Mouse (Mus musculus): ENCODE measurements around the gene Slc38a11. TPM values are rescaled to one million over a fixed set of nuclear protein-coding genes. Genes with fewer than 3 reads are reported as not detected.

Gene Slc38a11
- polyA plus RNA-seq, 1 experiment from 2014 or later = not detected

- H3K4me1 ChIP-seq (ENCODE audit: control insufficient read depth, insufficient read depth, low read length) = 0 out of 2 replicates have a peak, but pooled peaks cover 3% of the 10 kb centered on the region
- no peaks in the 10 kb centered on the region for H3K27me3 ChIP-seq (ENCODE audit: control insufficient read depth, insufficient read depth, low read length)
- no peak for ATAC-seq (ENCODE audit: insufficient number of reproducible peaks, insufficient read depth, low FRiP score, low read depth)
- no peaks in the 10 kb centered on the region for H3K36me3 ChIP-seq (ENCODE audit: control insufficient read depth, insufficient read depth, low read length)
- WGBS = 90% methylated on average over 3 of the region's 3 CpGs
- no peak overlapping the region for H3K4me3 ChIP-seq (ENCODE audit: low read depth, low read length)
- no peak overlapping the region for H3K27ac ChIP-seq (ENCODE audit: low read length)
- H3K9ac ChIP-seq (replicated peaks; ENCODE audit: low read depth, low read length) = no peak overlapping the region
- H3K4me2 ChIP-seq (replicated peaks; ENCODE audit: low read depth, low read length) = no peak overlapping the region
- H3K9me3 ChIP-seq (ENCODE audit: control insufficient read depth, low read depth, low read length) = no peaks in the 10 kb centered on the region
Measured at GRCm38 (mm10) chr2:65340839-65341238, 23.0 kb downstream of the Slc38a11 start.

GRCm38 (mm10) chr2:65337378-65338140, 26.3 kb downstream of the Slc38a11 start:
- no peak overlapping the region for H3K4me2 ChIP-seq (replicated peaks; ENCODE audit: low read depth, low read length)

GRCm38 (mm10) chr2:65336608-65337007, 27.2 kb downstream of the Slc38a11 start:
- Histone ChIP-seq H3K9ac (replicated peaks; ENCODE audit: low read depth, low read length) (no peak overlapping the region), H3K36me3 (ENCODE audit: control insufficient read depth, insufficient read depth, low read length) (no peaks in the 10 kb centered on the region), H3K27me3 (ENCODE audit: control insufficient read depth, insufficient read depth, low read length) (no peaks in the 10 kb centered on the region), H3K4me1 (ENCODE audit: control insufficient read depth, insufficient read depth, low read length) (peaks cover 2% of the 10 kb centered on the region; the same call in 1 of the 2 replicates), H3K9me3 (ENCODE audit: control insufficient read depth, low read depth, low read length) (no peaks in the 10 kb centered on the region; the same call in 1 of the 2 replicates), H3K4me3 (ENCODE audit: low read depth, low read length) (no peak overlapping the region), H3K4me2 (replicated peaks; ENCODE audit: low read depth, low read length) (no peak overlapping the region), H3K27ac (ENCODE audit: low read length) (no peak overlapping the region)
- 80% methylated on average over 3 of the region's 3 CpGs for WGBS
- ATAC-seq (ENCODE audit: insufficient number of reproducible peaks, insufficient read depth, low FRiP score, low read depth) = no peak

More at GRCm38 (mm10) chr2:65337378-65338140, 26.3 kb downstream of the Slc38a11 start:
- Histone ChIP-seq H3K9ac (replicated peaks; ENCODE audit: low read depth, low read length) (no peak overlapping the region), H3K4me3 (ENCODE audit: low read depth, low read length) (no peak overlapping the region), H3K36me3 (ENCODE audit: control insufficient read depth, insufficient read depth, low read length) (no peaks in the 10 kb centered on the region), H3K27ac (ENCODE audit: low read length) (no peak overlapping the region), H3K27me3 (ENCODE audit: control insufficient read depth, insufficient read depth, low read length) (no peaks in the 10 kb centered on the region), H3K4me1 (ENCODE audit: control insufficient read depth, insufficient read depth, low read length) (peaks cover 5% of the 10 kb centered on the region; the same call in 1 of the 2 replicates), H3K9me3 (ENCODE audit: control insufficient read depth, low read depth, low read length) (no peaks in the 10 kb centered on the region)
- ATAC-seq (ENCODE audit: insufficient number of reproducible peaks, insufficient read depth, low FRiP score, low read depth) = peak; percentile 34; the same call in 1 of the 2 replicates
- WGBS = 19% methylated on average over 14 of the region's 14 CpGs

- WGBS = 52% methylated on average over 9 of the region's 9 CpGs
- Histone ChIP-seq H3K4me3 (ENCODE audit: low read depth, low read length) (no peak overlapping the region), H3K9me3 (ENCODE audit: control insufficient read depth, low read depth, low read length) (no peaks in the 10 kb centered on the region; the same call in 1 of the 2 replicates), H3K4me1 (ENCODE audit: control insufficient read depth, insufficient read depth, low read length) (peaks cover 2% of the 10 kb centered on the region; the same call in 1 of the 2 replicates), H3K27me3 (ENCODE audit: control insufficient read depth, insufficient read depth, low read length) (no peaks in the 10 kb centered on the region), H3K9ac (replicated peaks; ENCODE audit: low read depth, low read length) (no peak overlapping the region), H3K4me2 (replicated peaks; ENCODE audit: low read depth, low read length) (no peak overlapping the region), H3K36me3 (ENCODE audit: control insufficient read depth, insufficient read depth, low read length) (no peaks in the 10 kb centered on the region), H3K27ac (ENCODE audit: low read length) (no peak overlapping the region)
- ATAC-seq (ENCODE audit: insufficient number of reproducible peaks, insufficient read depth, low FRiP score, low read depth) = no peak; the same call in 1 of the 2 replicates
Measured at GRCm38 (mm10) chr2:65334091-65334490, 29.7 kb downstream of the Slc38a11 start.

GRCm38 (mm10) chr2:65331321-65331720, 32.5 kb downstream of the Slc38a11 start:
- H3K27me3 ChIP-seq (ENCODE audit: control insufficient read depth, insufficient read depth, low read length) = no peaks in the 10 kb centered on the region
- WGBS = 77% methylated on average over 2 of the region's 2 CpGs
- peaks cover 2% of the 10 kb centered on the region; the same call in 1 of the 2 replicates for H3K4me1 ChIP-seq (ENCODE audit: control insufficient read depth, insufficient read depth, low read length)
- H3K36me3 ChIP-seq (ENCODE audit: control insufficient read depth, insufficient read depth, low read length) = no peaks in the 10 kb centered on the region
- no peak overlapping the region for H3K27ac ChIP-seq (ENCODE audit: low read length)
- H3K9ac ChIP-seq (replicated peaks; ENCODE audit: low read depth, low read length) = no peak overlapping the region
- no peaks in the 10 kb centered on the region; the same call in 1 of the 2 replicates for H3K9me3 ChIP-seq (ENCODE audit: control insufficient read depth, low read depth, low read length)
- no peak for ATAC-seq (ENCODE audit: insufficient number of reproducible peaks, insufficient read depth, low FRiP score, low read depth)
- no peak overlapping the region for H3K4me3 ChIP-seq (ENCODE audit: low read depth, low read length)
- no peak overlapping the region for H3K4me2 ChIP-seq (replicated peaks; ENCODE audit: low read depth, low read length)

- Histone ChIP-seq H3K4me2 (replicated peaks; ENCODE audit: low read depth, low read length) (no peak overlapping the region), H3K27ac (ENCODE audit: low read length) (no peak overlapping the region), H3K4me1 (ENCODE audit: control insufficient read depth, insufficient read depth, low read length) (no peaks in the 10 kb centered on the region), H3K27me3 (ENCODE audit: control insufficient read depth, insufficient read depth, low read length) (no peaks in the 10 kb centered on the region), H3K9me3 (ENCODE audit: control insufficient read depth, low read depth, low read length) (no peaks in the 10 kb centered on the region), H3K36me3 (ENCODE audit: control insufficient read depth, insufficient read depth, low read length) (no peaks in the 10 kb centered on the region), H3K9ac (replicated peaks; ENCODE audit: low read depth, low read length) (no peak overlapping the region), H3K4me3 (ENCODE audit: low read depth, low read length) (no peak overlapping the region)
- no peak for ATAC-seq (ENCODE audit: insufficient number of reproducible peaks, insufficient read depth, low FRiP score, low read depth)
- 80% methylated on average over 6 of the region's 6 CpGs for WGBS
Measured at GRCm38 (mm10) chr2:65321998-65322754, 41.7 kb downstream of the Slc38a11 start.

- H3K9ac ChIP-seq (replicated peaks; ENCODE audit: low read depth, low read length) = no peak overlapping the region
- H3K4me3 ChIP-seq (ENCODE audit: low read depth, low read length) = no peak overlapping the region
- no peak overlapping the region for H3K4me2 ChIP-seq (replicated peaks; ENCODE audit: low read depth, low read length)
- ATAC-seq (ENCODE audit: insufficient number of reproducible peaks, insufficient read depth, low FRiP score, low read depth) = no peak
- no peaks in the 10 kb centered on the region for H3K36me3 ChIP-seq (ENCODE audit: control insufficient read depth, insufficient read depth, low read length)
- no peaks in the 10 kb centered on the region for H3K9me3 ChIP-seq (ENCODE audit: control insufficient read depth, low read depth, low read length)
- H3K27ac ChIP-seq (ENCODE audit: low read length) = no peak overlapping the region
- no peaks in the 10 kb centered on the region for H3K27me3 ChIP-seq (ENCODE audit: control insufficient read depth, insufficient read depth, low read length)
- H3K4me1 ChIP-seq (ENCODE audit: control insufficient read depth, insufficient read depth, low read length) = no peaks in the 10 kb centered on the region
- WGBS = 51% methylated on average over 2 of the region's 2 CpGs
Measured at GRCm38 (mm10) chr2:65320975-65321374, 42.9 kb downstream of the Slc38a11 start.

GRCm38 (mm10) chr2:65316721-65317120, 47.1 kb downstream of the Slc38a11 start:
- Histone ChIP-seq H3K4me2 (replicated peaks; ENCODE audit: low read depth, low read length) (no peak overlapping the region), H3K27ac (ENCODE audit: low read length) (no peak overlapping the region), H3K4me1 (ENCODE audit: control insufficient read depth, insufficient read depth, low read length) (no peaks in the 10 kb centered on the region), H3K27me3 (ENCODE audit: control insufficient read depth, insufficient read depth, low read length) (no peaks in the 10 kb centered on the region), H3K9ac (replicated peaks; ENCODE audit: low read depth, low read length) (no peak overlapping the region), H3K4me3 (ENCODE audit: low read depth, low read length) (no peak overlapping the region), H3K9me3 (ENCODE audit: control insufficient read depth, low read depth, low read length) (no peaks in the 10 kb centered on the region), H3K36me3 (ENCODE audit: control insufficient read depth, insufficient read depth, low read length) (no peaks in the 10 kb centered on the region)
- no peak for ATAC-seq (ENCODE audit: insufficient number of reproducible peaks, insufficient read depth, low FRiP score, low read depth)
- WGBS = 80% methylated on average over 12 of the region's 12 CpGs

Measured in stomach, embryonic 14.5 days (tissue).